Mouse (Mus musculus): ENCODE measurements around the gene H2-M5. TPM values are rescaled to one million over a fixed set of nuclear protein-coding genes. Genes with fewer than 3 reads are reported as not detected.

H2-M5 gene
- polyA plus RNA-seq, 1 experiment from 2014 or later = 0.57 TPM

- H3K4me1 ChIP-seq (ENCODE audit: insufficient read depth, low read length) = peaks cover 7% of the 10 kb centered on the region; the same call in 1 of the 2 replicates
- H3K36me3 ChIP-seq (ENCODE audit: insufficient read depth, low read length) = no peaks in the 10 kb centered on the region
- WGBS = 91% methylated on average over 2 of the region's 2 CpGs
- no peak overlapping the region for H3K27ac ChIP-seq (ENCODE audit: low read length)
- no peak overlapping the region for H3K4me3 ChIP-seq (ENCODE audit: low read length)
- ATAC-seq (ENCODE audit: low FRiP score, low TSS enrichment) = no peak
- no peak overlapping the region for H3K4me2 ChIP-seq (replicated peaks; ENCODE audit: low read depth, low read length)
- H3K9ac ChIP-seq (replicated peaks; ENCODE audit: low read length) = no peak overlapping the region
- no peaks in the 10 kb centered on the region for H3K9me3 ChIP-seq (ENCODE audit: low read length)
- H3K27me3 ChIP-seq (ENCODE audit: insufficient read depth, low read length) = peaks cover 24% of the 10 kb centered on the region
Measured at GRCm38 (mm10) chr17:36938056-36938455, 51.3 kb downstream of the H2-M5 start.

Other genes with a start within 250 kb of the H2-M5 start
- gene H2-M10.5, start 216.6 kb downstream of the H2-M5 start, polyA plus RNA-seq (2015; fragmentation: Nextera tagmentation; extraction: Ambion mirVana) = not detected in 2 replicates
- not detected in 2 replicates for gene H2-M10.6, start 177.4 kb downstream of the H2-M5 start, polyA plus RNA-seq (2015; fragmentation: Nextera tagmentation; extraction: Ambion mirVana)
- gene Trim26, start 152.4 kb downstream of the H2-M5 start, polyA plus RNA-seq (2015; fragmentation: Nextera tagmentation; extraction: Ambion mirVana) = 41.7 and 45.8 TPM in 2 replicates
- gene Trim15, start 122.3 kb downstream of the H2-M5 start, polyA plus RNA-seq (2015; fragmentation: Nextera tagmentation; extraction: Ambion mirVana) = 0.22 and 0.27 TPM in 2 replicates
- gene Trim10, start 120.0 kb downstream of the H2-M5 start, polyA plus RNA-seq (2015; fragmentation: Nextera tagmentation; extraction: Ambion mirVana) = 2.1 and 2.4 TPM in 2 replicates
- gene Trim40, start 99.4 kb downstream of the H2-M5 start, polyA plus RNA-seq (2015; fragmentation: Nextera tagmentation; extraction: Ambion mirVana) = not detected in 2 replicates
- gene Trim31, start 91.4 kb downstream of the H2-M5 start, polyA plus RNA-seq (2015; fragmentation: Nextera tagmentation; extraction: Ambion mirVana) = not detected in 2 replicates
- gene Rnf39, start 46.6 kb downstream of the H2-M5 start, polyA plus RNA-seq (2015; fragmentation: Nextera tagmentation; extraction: Ambion mirVana) = 0.22 and 0.27 TPM in 2 replicates
- gene Ppp1r11, start 37.8 kb downstream of the H2-M5 start, polyA plus RNA-seq (2015; fragmentation: Nextera tagmentation; extraction: Ambion mirVana) = 111 and 116 TPM in 2 replicates
- 90.7 and 94.7 TPM in 2 replicates for gene Znrd1, start 31.0 kb downstream of the H2-M5 start, polyA plus RNA-seq (2015; fragmentation: Nextera tagmentation; extraction: Ambion mirVana)
- 6.7 and 6.8 TPM in 2 replicates for gene Znrd1as, start 30.9 kb downstream of the H2-M5 start, polyA plus RNA-seq (2015; fragmentation: Nextera tagmentation; extraction: Ambion mirVana)
- gene 2410137M14Rik, start 8.3 kb downstream of the H2-M5 start, polyA plus RNA-seq (2015; fragmentation: Nextera tagmentation; extraction: Ambion mirVana) = not detected in 2 replicates
- gene Zfp57, start 11.6 kb upstream of the H2-M5 start, polyA plus RNA-seq (2015; fragmentation: Nextera tagmentation; extraction: Ambion mirVana) = 64.5 and 66.7 TPM in 2 replicates
- 0.09 and 0.13 TPM in 2 replicates for gene Mog, start 33.9 kb upstream of the H2-M5 start, polyA plus RNA-seq (2015; fragmentation: Nextera tagmentation; extraction: Ambion mirVana)
- gene Gabbr1, start 56.4 kb upstream of the H2-M5 start, polyA plus RNA-seq (2015; fragmentation: Nextera tagmentation; extraction: Ambion mirVana) = 5.6 and 7.7 TPM in 2 replicates
- gene Olfr90, start 99.0 kb upstream of the H2-M5 start, polyA plus RNA-seq (2015; fragmentation: Nextera tagmentation; extraction: Ambion mirVana) = not detected in 2 replicates
- gene Olfr91, start 108.7 kb upstream of the H2-M5 start, polyA plus RNA-seq (2015; fragmentation: Nextera tagmentation; extraction: Ambion mirVana) = not detected in 2 replicates
- gene Olfr92, start 130.6 kb upstream of the H2-M5 start, polyA plus RNA-seq (2015; fragmentation: Nextera tagmentation; extraction: Ambion mirVana) = not detected in 2 replicates
- not detected in 2 replicates for gene Olfr93, start 172.0 kb upstream of the H2-M5 start, polyA plus RNA-seq (2015; fragmentation: Nextera tagmentation; extraction: Ambion mirVana)
- not detected in 2 replicates for gene Ubd, start 204.4 kb upstream of the H2-M5 start, polyA plus RNA-seq (2015; fragmentation: Nextera tagmentation; extraction: Ambion mirVana)
- not detected in 2 replicates for gene Olfr94, start 211.5 kb upstream of the H2-M5 start, polyA plus RNA-seq (2015; fragmentation: Nextera tagmentation; extraction: Ambion mirVana)
- gene Olfr95, start 223.6 kb upstream of the H2-M5 start, polyA plus RNA-seq (2015; fragmentation: Nextera tagmentation; extraction: Ambion mirVana) = not detected in 2 replicates
- not detected in 2 replicates for gene Olfr96, start 230.6 kb upstream of the H2-M5 start, polyA plus RNA-seq (2015; fragmentation: Nextera tagmentation; extraction: Ambion mirVana)
- not detected in 2 replicates for gene Olfr97, start 247.8 kb upstream of the H2-M5 start, polyA plus RNA-seq (2015; fragmentation: Nextera tagmentation; extraction: Ambion mirVana)

All from kidney, embryonic 16.5 days (tissue).